Mouse (Mus musculus): Measurements from ENCODE around the gene Sgca. TPM values are rescaled to one million over a fixed set of nuclear protein-coding genes. Genes with fewer than 3 reads are reported as not detected.

The Sgca gene
- polyA plus RNA-seq, 1 experiment from 2014 or later: 0.26 TPM

DNA sequence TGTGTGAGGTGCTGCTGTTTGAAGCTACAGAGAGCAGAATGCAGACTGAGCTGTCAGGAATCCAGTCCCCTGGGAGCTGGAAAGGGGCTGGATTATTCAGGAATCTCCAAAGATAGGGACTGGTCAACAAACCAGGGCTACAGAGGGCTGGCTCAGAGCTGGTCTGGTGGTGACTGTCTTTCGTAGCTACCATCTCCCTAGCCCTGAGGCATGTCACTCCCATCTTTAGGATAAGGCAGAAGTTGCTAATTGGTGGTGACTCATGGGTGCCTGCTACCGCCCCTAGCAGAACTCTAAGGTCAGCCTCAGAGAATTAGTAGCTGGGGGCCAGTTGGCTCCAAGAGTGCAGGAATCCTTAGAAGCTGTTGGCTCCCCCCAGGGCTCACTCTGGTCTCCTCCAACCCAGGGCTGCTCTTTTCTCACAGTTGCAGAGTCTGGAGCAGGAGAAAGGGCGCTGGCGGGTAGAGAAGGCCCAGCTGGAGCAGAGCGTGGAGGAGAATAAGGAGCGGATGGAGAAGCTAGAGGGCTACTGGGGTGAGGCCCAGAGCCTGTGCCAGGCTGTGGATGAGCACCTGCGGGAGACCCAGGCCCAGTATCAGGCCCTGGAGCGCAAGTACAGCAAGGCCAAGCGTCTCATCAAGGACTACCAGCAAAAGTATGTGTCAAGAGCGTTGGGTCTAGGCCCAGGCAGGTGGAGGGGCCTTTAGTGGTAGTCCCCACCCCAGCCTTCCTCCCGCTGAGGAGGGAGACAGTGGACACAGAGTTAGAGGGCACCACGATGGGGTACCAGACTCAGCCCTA lies 28.2 kb upstream of the Sgca start:
- Histone ChIP-seq H3K9ac (ENCODE audit: low read depth, low read length) (no peak overlapping the region), H3K27ac (ENCODE audit: low read length) (no peak overlapping the region), H3K4me3 (ENCODE audit: low read length) (no peak overlapping the region), H3K4me2 (ENCODE audit: low read depth, low read length) (no peak overlapping the region), H3K4me1 (ENCODE audit: control insufficient read depth, insufficient read depth, low read length) (peaks cover 28% of the 10 kb centered on the region), H3K9me3 (ENCODE audit: control insufficient read depth, low read length) (no peaks in the 10 kb centered on the region), H3K27me3 (replicated peaks; ENCODE audit: control insufficient read depth, insufficient read depth, low read length) (no peaks in the 10 kb centered on the region), H3K36me3 (ENCODE audit: control insufficient read depth, insufficient read depth, low read length) (peaks cover 14% of the 10 kb centered on the region; the same call in 1 of the 2 replicates)
- no peak for ATAC-seq
- 81% methylated on average over 12 of the region's 12 CpGs for WGBS

DNA sequence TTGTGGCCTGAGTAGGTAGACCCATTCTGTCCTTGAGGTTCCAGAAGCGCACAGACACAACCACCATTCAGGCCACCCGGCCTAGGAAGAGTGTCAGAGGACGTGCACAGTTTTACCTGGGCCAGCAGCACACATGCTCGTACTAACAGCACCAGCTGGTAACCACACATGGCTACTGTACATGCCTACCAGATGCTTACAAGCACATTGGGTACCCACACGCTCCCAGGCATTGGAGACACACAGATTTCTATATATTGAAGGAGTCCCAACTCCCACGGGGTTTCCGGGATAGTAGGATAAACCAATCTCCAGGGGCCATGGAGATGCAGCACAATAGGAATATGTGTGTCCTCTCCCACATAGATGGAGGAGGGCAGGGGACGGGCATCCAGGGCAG lies 26.6 kb upstream of the Sgca start:
- ATAC-seq: no peak
- peaks cover 19% of the 10 kb centered on the region; the same call in 1 of the 2 replicates for H3K36me3 ChIP-seq (ENCODE audit: control insufficient read depth, insufficient read depth, low read length)
- no peak overlapping the region for H3K4me3 ChIP-seq (ENCODE audit: low read length)
- H3K9me3 ChIP-seq (ENCODE audit: control insufficient read depth, low read length): no peaks in the 10 kb centered on the region
- no peak overlapping the region for H3K27ac ChIP-seq (ENCODE audit: low read length)
- peaks cover 26% of the 10 kb centered on the region for H3K4me1 ChIP-seq (ENCODE audit: control insufficient read depth, insufficient read depth, low read length)
- H3K27me3 ChIP-seq (replicated peaks; ENCODE audit: control insufficient read depth, insufficient read depth, low read length): no peaks in the 10 kb centered on the region
- no peak overlapping the region for H3K9ac ChIP-seq (ENCODE audit: low read depth, low read length)
- WGBS: 93% methylated on average over 8 of the region's 8 CpGs
- H3K4me2 ChIP-seq (ENCODE audit: low read depth, low read length): no peak overlapping the region

DNA sequence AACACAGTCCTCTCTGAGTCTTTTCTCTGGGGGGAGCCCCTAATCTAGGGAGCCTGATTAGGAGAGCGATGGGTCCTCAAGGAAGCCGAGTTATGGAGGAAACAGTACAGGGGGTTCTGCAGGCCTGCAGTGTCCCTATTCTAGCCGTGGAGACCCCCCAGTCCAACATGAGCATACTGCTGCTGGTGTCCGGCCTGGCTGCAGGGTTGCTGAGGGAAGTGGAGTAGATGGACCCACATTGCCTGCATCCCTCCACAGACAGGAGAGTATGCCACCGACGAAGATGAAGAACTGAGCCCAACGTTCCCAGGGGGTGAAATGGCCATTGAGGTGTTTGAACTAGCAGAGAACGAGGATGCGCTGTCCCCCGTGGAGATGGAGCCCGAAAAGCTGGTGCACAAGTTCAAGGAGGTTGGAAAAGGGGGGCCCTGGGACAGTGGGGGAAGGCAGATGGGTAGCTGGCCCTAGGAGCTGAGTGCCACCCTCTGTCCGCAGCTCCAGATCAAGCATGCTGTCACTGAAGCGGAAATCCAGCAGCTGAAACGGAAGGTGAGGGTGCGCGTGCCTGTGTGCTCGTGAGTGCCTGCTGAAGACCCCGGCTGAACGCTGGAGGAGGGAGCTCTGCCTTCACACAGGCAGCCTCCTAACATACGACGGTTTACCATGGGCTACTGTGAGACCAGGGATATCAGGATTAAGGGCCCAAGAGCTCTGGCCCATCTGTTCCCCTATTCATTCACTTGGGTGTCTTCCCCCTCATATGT lies 25.6 kb upstream of the Sgca start:
- H3K27me3 ChIP-seq (replicated peaks; ENCODE audit: control insufficient read depth, insufficient read depth, low read length): no peaks in the 10 kb centered on the region
- H3K36me3 ChIP-seq (ENCODE audit: control insufficient read depth, insufficient read depth, low read length): peaks cover 19% of the 10 kb centered on the region; the same call in 1 of the 2 replicates
- WGBS: 87% methylated on average over 21 of the region's 21 CpGs
- ATAC-seq: no peak
- H3K27ac ChIP-seq (ENCODE audit: low read length): no peak overlapping the region
- no peak overlapping the region for H3K4me3 ChIP-seq (ENCODE audit: low read length)
- H3K9me3 ChIP-seq (ENCODE audit: control insufficient read depth, low read length): no peaks in the 10 kb centered on the region
- no peak overlapping the region for H3K9ac ChIP-seq (ENCODE audit: low read depth, low read length)
- no peak overlapping the region for H3K4me2 ChIP-seq (ENCODE audit: low read depth, low read length)
- H3K4me1 ChIP-seq (ENCODE audit: control insufficient read depth, insufficient read depth, low read length): peaks cover 27% of the 10 kb centered on the region

DNA sequence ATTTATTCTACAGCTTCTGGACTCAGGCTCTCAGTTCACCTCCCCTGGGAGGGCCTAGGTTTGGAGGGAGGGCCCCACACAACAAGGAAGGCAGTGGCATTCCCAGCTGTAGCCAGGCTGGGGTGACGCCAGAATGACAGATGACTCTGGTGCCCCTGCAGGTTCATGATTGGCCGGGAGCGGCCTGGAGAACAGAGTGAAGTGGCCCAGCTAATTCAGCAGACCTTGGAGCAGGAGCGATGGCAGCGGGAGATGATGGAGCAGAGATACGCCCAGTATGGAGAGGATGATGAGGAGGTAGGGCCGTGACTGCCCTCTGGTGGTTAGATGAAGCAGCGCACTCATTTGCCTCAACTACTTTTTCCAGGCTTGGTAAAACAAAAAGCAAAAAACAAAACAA lies 24.9 kb upstream of the Sgca start:
- 2% methylated on average over 8 of the region's 8 CpGs for WGBS
- no peaks in the 10 kb centered on the region for H3K9me3 ChIP-seq (ENCODE audit: control insufficient read depth, low read length)
- 0 out of 2 replicates have a peak overlapping the region, but pooled peaks have one; percentile 3 for H3K4me2 ChIP-seq (ENCODE audit: low read depth, low read length)
- peak; percentile 21 for ATAC-seq
- H3K27me3 ChIP-seq (replicated peaks; ENCODE audit: control insufficient read depth, insufficient read depth, low read length): no peaks in the 10 kb centered on the region
- no peak overlapping the region for H3K4me3 ChIP-seq (ENCODE audit: low read length)
- H3K27ac ChIP-seq (ENCODE audit: low read length): peak overlapping the region; percentile 38
- H3K36me3 ChIP-seq (ENCODE audit: control insufficient read depth, insufficient read depth, low read length): peaks cover 19% of the 10 kb centered on the region; the same call in 1 of the 2 replicates
- H3K4me1 ChIP-seq (ENCODE audit: control insufficient read depth, insufficient read depth, low read length): peaks cover 26% of the 10 kb centered on the region
- H3K9ac ChIP-seq (ENCODE audit: low read depth, low read length): no peak overlapping the region

DNA sequence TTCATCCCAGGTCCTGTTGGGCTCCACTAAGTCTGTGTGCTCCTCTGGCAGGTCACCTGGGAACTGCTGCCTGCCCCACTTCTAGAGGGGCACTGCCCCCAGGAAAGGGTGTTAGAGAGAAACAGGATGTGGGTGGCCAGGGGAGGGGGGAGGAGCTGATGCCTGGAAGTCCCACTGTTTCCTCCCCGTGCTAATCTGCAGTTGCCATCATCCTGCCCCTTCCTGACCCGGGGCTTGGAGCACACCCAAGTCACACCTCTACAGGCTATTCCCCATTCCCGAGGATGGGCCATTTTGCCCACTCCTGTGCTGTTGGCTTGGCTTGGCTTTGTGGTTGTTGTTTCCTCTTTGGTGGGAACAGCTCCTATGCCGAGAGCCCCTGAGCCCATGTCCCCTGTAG lies 24.4 kb upstream of the Sgca start:
- WGBS: 38% methylated on average over 4 of the region's 4 CpGs
- Histone ChIP-seq H3K36me3 (ENCODE audit: control insufficient read depth, insufficient read depth, low read length) (peaks cover 19% of the 10 kb centered on the region; the same call in 1 of the 2 replicates), H3K27ac (ENCODE audit: low read length) (peak overlapping the region; percentile 38), H3K9ac (ENCODE audit: low read depth, low read length) (no peak overlapping the region), H3K4me1 (ENCODE audit: control insufficient read depth, insufficient read depth, low read length) (peaks cover 27% of the 10 kb centered on the region), H3K9me3 (ENCODE audit: control insufficient read depth, low read length) (no peaks in the 10 kb centered on the region), H3K4me3 (ENCODE audit: low read length) (no peak overlapping the region), H3K27me3 (replicated peaks; ENCODE audit: control insufficient read depth, insufficient read depth, low read length) (no peaks in the 10 kb centered on the region), H3K4me2 (ENCODE audit: low read depth, low read length) (0 out of 2 replicates have a peak overlapping the region, but pooled peaks have one; percentile 3)
- peak; percentile 12; the same call in 1 of the 2 replicates for ATAC-seq

DNA sequence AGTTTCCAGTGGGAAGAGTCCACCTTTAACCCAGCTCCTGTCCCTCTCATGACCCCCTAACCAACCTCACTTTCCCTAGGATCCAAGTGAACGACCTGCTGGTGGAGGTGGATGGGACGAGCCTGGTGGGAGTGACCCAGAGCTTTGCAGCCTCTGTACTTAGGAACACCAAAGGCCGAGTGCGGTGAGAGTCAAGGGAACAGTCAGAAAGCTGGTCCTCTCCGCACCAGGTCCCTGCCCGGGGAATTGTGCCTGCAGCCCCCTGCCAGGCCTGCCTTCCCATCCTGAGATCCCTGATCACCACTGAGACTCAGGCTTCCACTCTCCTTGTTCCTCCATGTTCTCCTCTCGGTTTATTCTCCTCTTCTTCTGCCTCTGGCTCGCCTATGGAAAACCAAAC lies 24.0 kb upstream of the Sgca start:
- WGBS: 73% methylated on average over 8 of the region's 8 CpGs
- Histone ChIP-seq H3K9ac (ENCODE audit: low read depth, low read length) (no peak overlapping the region), H3K9me3 (ENCODE audit: control insufficient read depth, low read length) (no peaks in the 10 kb centered on the region), H3K27me3 (replicated peaks; ENCODE audit: control insufficient read depth, insufficient read depth, low read length) (no peaks in the 10 kb centered on the region), H3K4me3 (ENCODE audit: low read length) (no peak overlapping the region), H3K36me3 (ENCODE audit: control insufficient read depth, insufficient read depth, low read length) (peaks cover 19% of the 10 kb centered on the region; the same call in 1 of the 2 replicates), H3K27ac (ENCODE audit: low read length) (peak overlapping the region; percentile 27; the same call in 1 of the 2 replicates), H3K4me2 (ENCODE audit: low read depth, low read length) (no peak overlapping the region), H3K4me1 (ENCODE audit: control insufficient read depth, insufficient read depth, low read length) (peaks cover 31% of the 10 kb centered on the region)
- no peak for ATAC-seq

DNA sequence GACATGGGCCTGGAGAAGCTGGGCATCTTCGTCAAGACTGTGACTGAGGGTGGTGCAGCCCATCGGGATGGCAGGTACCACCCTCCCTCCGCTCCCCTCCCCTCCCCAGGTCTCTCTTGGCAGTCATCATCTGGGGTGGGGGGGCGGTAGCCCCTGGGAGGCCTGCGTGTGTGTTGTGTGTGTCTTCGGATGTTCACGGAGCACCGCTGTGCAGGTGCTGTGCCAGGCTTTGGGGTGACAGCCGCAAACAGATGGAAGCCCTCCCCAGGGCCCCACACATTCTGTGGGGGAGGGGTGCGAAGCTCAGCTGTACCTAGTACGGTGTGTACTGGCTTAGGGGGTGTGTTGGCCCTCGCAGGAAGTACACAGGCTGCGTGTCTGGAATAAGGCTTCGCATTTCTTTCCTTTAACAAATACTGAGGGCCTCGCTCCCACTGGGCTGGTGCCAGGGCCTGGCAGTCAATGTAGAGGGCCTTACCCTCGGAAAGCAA lies 22.0 kb upstream of the Sgca start:
- no peaks in the 10 kb centered on the region for H3K9me3 ChIP-seq (ENCODE audit: control insufficient read depth, low read length)
- 75% methylated on average over 16 of the region's 16 CpGs for WGBS
- peaks cover 52% of the 10 kb centered on the region for H3K4me1 ChIP-seq (ENCODE audit: control insufficient read depth, insufficient read depth, low read length)
- peak; percentile 22 for ATAC-seq
- H3K9ac ChIP-seq (ENCODE audit: low read depth, low read length): peak overlapping the region; percentile 1; the same call in 1 of the 2 replicates
- H3K36me3 ChIP-seq (ENCODE audit: control insufficient read depth, insufficient read depth, low read length): peaks cover 13% of the 10 kb centered on the region; the same call in 1 of the 2 replicates
- no peak overlapping the region for H3K4me2 ChIP-seq (ENCODE audit: low read depth, low read length)
- H3K27ac ChIP-seq (ENCODE audit: low read length): peak overlapping the region; percentile 3; the same call in 1 of the 2 replicates
- no peak overlapping the region for H3K4me3 ChIP-seq (ENCODE audit: low read length)
- H3K27me3 ChIP-seq (replicated peaks; ENCODE audit: control insufficient read depth, insufficient read depth, low read length): no peaks in the 10 kb centered on the region

DNA sequence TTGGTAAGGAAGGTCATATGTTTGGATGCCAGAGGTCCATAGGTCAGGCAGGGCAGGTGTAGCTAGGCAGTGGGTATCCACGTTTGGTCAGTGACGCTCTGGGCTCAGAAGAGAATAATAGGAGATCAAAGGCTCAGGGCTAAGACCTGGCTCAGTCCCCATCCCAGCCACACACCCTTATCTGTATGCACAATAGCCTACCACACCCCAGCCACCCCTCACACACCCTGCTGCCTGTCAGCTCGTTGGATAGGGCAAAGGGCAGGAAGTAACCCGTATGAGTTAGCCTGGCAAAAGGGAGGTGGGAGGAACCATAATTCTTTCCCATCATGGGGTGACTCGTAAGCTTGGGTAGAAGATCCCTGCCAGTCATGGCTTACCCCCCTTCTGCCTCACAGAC lies 21.5 kb upstream of the Sgca start:
- Histone ChIP-seq H3K9me3 (ENCODE audit: control insufficient read depth, low read length) (no peaks in the 10 kb centered on the region), H3K36me3 (ENCODE audit: control insufficient read depth, insufficient read depth, low read length) (peaks cover 12% of the 10 kb centered on the region; the same call in 1 of the 2 replicates), H3K4me1 (ENCODE audit: control insufficient read depth, insufficient read depth, low read length) (peaks cover 57% of the 10 kb centered on the region), H3K4me3 (ENCODE audit: low read length) (no peak overlapping the region), H3K4me2 (ENCODE audit: low read depth, low read length) (no peak overlapping the region), H3K9ac (ENCODE audit: low read depth, low read length) (peak overlapping the region; percentile 1; the same call in 1 of the 2 replicates), H3K27ac (ENCODE audit: low read length) (no peak overlapping the region), H3K27me3 (replicated peaks; ENCODE audit: control insufficient read depth, insufficient read depth, low read length) (no peaks in the 10 kb centered on the region)
- ATAC-seq: peak; percentile 81
- 45% methylated on average over 5 of the region's 5 CpGs for WGBS

DNA sequence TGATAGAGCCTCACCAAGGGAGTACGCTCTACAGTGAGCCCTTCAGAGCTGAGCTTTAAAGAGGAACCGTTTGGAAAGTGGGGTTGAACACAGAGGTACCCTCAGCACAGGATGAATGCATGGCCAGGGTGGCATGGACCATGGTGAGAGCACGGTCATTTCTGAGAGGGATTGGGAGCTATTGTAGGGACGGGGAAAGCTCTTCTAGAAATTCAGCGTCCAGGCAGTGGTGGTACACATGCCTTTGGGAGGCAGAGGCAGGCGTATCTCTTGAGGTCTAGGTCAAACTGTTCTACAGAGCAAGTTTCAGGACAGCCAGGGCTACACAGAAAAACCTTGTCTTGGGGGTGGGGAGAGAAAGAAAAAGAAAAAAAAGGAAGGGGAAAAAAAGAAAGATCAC lies 20.9 kb upstream of the Sgca start:
- WGBS: 87% methylated on average over 6 of the region's 6 CpGs
- no peak overlapping the region for H3K4me2 ChIP-seq (ENCODE audit: low read depth, low read length)
- H3K27ac ChIP-seq (ENCODE audit: low read length): no peak overlapping the region
- no peak overlapping the region for H3K9ac ChIP-seq (ENCODE audit: low read depth, low read length)
- H3K27me3 ChIP-seq (replicated peaks; ENCODE audit: control insufficient read depth, insufficient read depth, low read length): no peaks in the 10 kb centered on the region
- peaks cover 63% of the 10 kb centered on the region for H3K4me1 ChIP-seq (ENCODE audit: control insufficient read depth, insufficient read depth, low read length)
- no peak for ATAC-seq
- H3K36me3 ChIP-seq (ENCODE audit: control insufficient read depth, insufficient read depth, low read length): peaks cover 7% of the 10 kb centered on the region; the same call in 1 of the 2 replicates
- no peaks in the 10 kb centered on the region for H3K9me3 ChIP-seq (ENCODE audit: control insufficient read depth, low read length)
- H3K4me3 ChIP-seq (ENCODE audit: low read length): no peak overlapping the region

All from intestine, embryonic 16.5 days (tissue).